Comparison of ENCODE assay signal across 27 mouse cellular contexts in the genomic region with DNA sequence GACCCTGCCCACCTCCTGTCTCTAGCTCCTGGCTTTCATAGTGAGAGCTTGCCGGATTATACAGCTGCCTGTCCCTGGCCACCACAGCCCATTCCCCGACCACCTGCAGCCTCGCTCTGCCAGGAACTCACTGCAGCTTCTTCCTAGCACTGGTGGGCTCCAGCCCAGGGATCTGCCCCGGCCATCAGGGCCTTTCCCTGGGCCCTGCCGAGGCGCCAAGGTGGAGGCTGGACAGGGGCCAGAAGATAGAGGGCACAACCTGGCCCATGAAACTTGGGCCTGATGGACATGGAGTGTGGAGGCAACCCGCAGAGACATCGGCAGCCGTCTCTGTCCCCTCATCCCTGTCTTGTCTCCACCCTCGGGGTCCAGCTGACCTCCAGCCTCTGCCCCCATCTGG. TPM values are rescaled to one million over a fixed set of nuclear protein-coding genes. Genes with fewer than 3 reads are reported as not detected.
DNase-seq lines count a peak whose midpoint lies in the region; ATAC-seq and TF ChIP-seq lines count a peak whose summit lies in the region.
"Had no signal": no experiment of that assay in that cellular context is flagged by ENCODE, and none has a peak within 500 bp of the region (broad histone marks: within the 10 kb centered on the region; RNA-seq: fewer than 3 reads in every experiment).

No protein-coding gene starts in this region.

- no peak overlapping the region for H3K4me3 ChIP-seq in left cerebral cortex, adult 2 months
- H3K4me3 ChIP-seq in cerebellum, adult 2 months (replicated peaks; ENCODE audit: insufficient read depth, low read depth, low read length): no peak overlapping the region
- H3K4me3 ChIP-seq: forebrain, embryonic 10.5 days; forebrain, embryonic 13.5 days; heart, embryonic 13.5 days; hindbrain, embryonic 12.5 days; intestine, embryonic 15.5 days had no signal

- TF ChIP-seq CTCF in left cerebral cortex, adult 2 months (IDR thresholded peaks at IDR 0.05): no peak
- no peak for TF ChIP-seq CTCF in cerebellum, adult 2 months (IDR thresholded peaks at IDR 0.05; ENCODE audit: borderline replicate concordance, insufficient read depth, low read depth, low read length)

- peak; percentile 79 for DNase-seq in cerebellum, adult 11-12 months
- DNase-seq in left cerebral cortex, adult 2 months (ENCODE audit: extremely low spot score in 1 of 2, low spot score in 2 of 2): no peak
- no peak for DNase-seq in left cerebral cortex, adult 8-10 months (ENCODE audit: low spot score in 2 of 2)
- peak; percentile 68 to 70 for DNase-seq in cerebellum, adult 2 months
- DNase-seq in cerebellum, postnatal 25 days: peak; percentile 71 to 79
- no peak for DNase-seq in kidney, postnatal 14 days
- no peak for DNase-seq in heart, adult 18-20 months
- DNase-seq: adrenal gland, postnatal 10 days; adrenal gland, postnatal 36 days; B cell, adult 2 months; gastrocnemius, postnatal 10 days; gastrocnemius, postnatal 36 days; heart, adult 11 months; heart, postnatal 14 days; heart, postnatal 4 days; kidney, adult 11 months; kidney, adult 8-10 months had no signal

- no peak for TF ChIP-seq POLR2A in cerebellum, adult 2 months (IDR thresholded peaks at IDR 0.05; ENCODE audit: borderline replicate concordance, insufficient read depth, low read length)

- peak overlapping the region; percentile 67; the same call in 1 of the 2 replicates for H3K27ac ChIP-seq in left cerebral cortex, adult 2 months
- no peak overlapping the region for H3K27ac ChIP-seq in cerebellum, adult 2 months (ENCODE audit: insufficient read depth, low read length)
- H3K27ac ChIP-seq: forebrain, embryonic 10.5 days; forebrain, embryonic 13.5 days; heart, embryonic 13.5 days; hindbrain, embryonic 12.5 days; intestine, embryonic 15.5 days had no signal

- no peak for ATAC-seq in cerebellum, adult (ENCODE audit: insufficient number of reproducible peaks, low FRiP score, low TSS enrichment)
- ATAC-seq: forebrain, embryonic 13.5 days; forebrain, embryonic 16.5 days; hindbrain, embryonic 16.5 days; intestine, embryonic 15.5 days; Patski had no signal

- no peaks in the 10 kb centered on the region for H3K27me3 ChIP-seq in cerebellum, adult 2 months (ENCODE audit: control insufficient read depth, insufficient read depth, low read length)

- WGBS in cerebellum, adult 2 months: 29% methylated on average over 10 of the region's 10 CpGs

- peaks cover 55% of the 10 kb centered on the region for H3K4me1 ChIP-seq in cerebellum, adult 2 months (ENCODE audit: control insufficient read depth, insufficient read depth, low read length)
- H3K4me1 ChIP-seq: heart, embryonic 13.5 days; intestine, embryonic 15.5 days had no signal

- intact Hi-C loops in left cerebral cortex, adult 2 months (cut with DNase I): no loop called here

RNA-seq across cellular contexts. Expression of a gene that starts 21.6 kb away (rescaled TPM):
- 10 to 100 TPM; 58.7 to 60.6 TPM for total RNA-seq in left cerebral cortex, adult 2 months (2021)
- 10 to 100 TPM; 43.7 to 47.2 (median 44.4) TPM for total RNA-seq in left cerebral cortex, adult 8-10 months (2022)
- polyA plus RNA-seq in cerebellum, adult 2 months (2012; rRNA removed): 51.9 and 56.3 TPM in 2 replicates
- 1 to 10 TPM in 1 of 2 experiments, under 1 TPM in 1; 0.52 to 1.0 TPM for total RNA-seq in heart, adult 18-20 months (2021)
- polyA plus RNA-seq: G1E, Patski had no signal

RNA-seq across cellular contexts. Expression of a gene that starts 31.5 kb away (rescaled TPM):
- total RNA-seq in left cerebral cortex, adult 2 months (2021): 10 to 100 TPM; 59.1 to 63.4 TPM
- 10 to 100 TPM; 57.0 to 58.1 (median 57.6) TPM for total RNA-seq in left cerebral cortex, adult 8-10 months (2022)
- polyA plus RNA-seq in cerebellum, adult 2 months (2012; rRNA removed): 78.2 and 84.0 TPM in 2 replicates
- total RNA-seq in heart, adult 18-20 months (2021): 10 to 100 TPM; 16.3 to 18.0 TPM

Comparison
In these comparisons a context has a peak if more than half of its experiments do, and no peak if none do; other contexts are left out.
1. DNase-seq: peak in cerebellum, adult 11-12 months (single experiment), cerebellum, adult 2 months (2 of 2) and cerebellum, postnatal 25 days (2 of 2); none in left cerebral cortex, adult 2 months (0 of 2), left cerebral cortex, adult 8-10 months (0 of 2), kidney, postnatal 14 days (single experiment) and heart, adult 18-20 months (0 of 2).
2. RNA of a gene that starts 21.6 kb away (total RNA-seq): 58.7 to 60.6 TPM in left cerebral cortex, adult 2 months and 43.7 to 47.2 TPM in left cerebral cortex, adult 8-10 months; 0.52 to 1.0 TPM in heart, adult 18-20 months; every median in the first group is over 10 times any median in the second.